Comparison of ENCODE assay signal across 13 mouse cellular contexts in genomic region chr13:73499893-73500604, GRCm38 (mm10). TPM values are rescaled to one million over a fixed set of nuclear protein-coding genes. Genes with fewer than 3 reads are reported as not detected.
DNase-seq lines count a peak whose midpoint lies in the region; ATAC-seq lines count a peak whose summit lies in the region.
"Had no signal": no experiment of that assay in that cellular context is flagged by ENCODE, and none has a peak within 500 bp of the region (broad histone marks: within the 10 kb centered on the region; RNA-seq: fewer than 3 reads in every experiment).

No protein-coding gene starts in this region.

- 81% methylated on average over 6 of the region's 6 CpGs for WGBS in hindbrain, embryonic 10.5 days
- 81% methylated on average over 6 of the region's 6 CpGs for WGBS in hindbrain, embryonic 14.5 days
- WGBS in neural tube, embryonic 15.5 days: 89% methylated on average over 6 of the region's 6 CpGs

- H3K4me3 ChIP-seq in hindbrain, embryonic 10.5 days: no peak overlapping the region
- H3K4me3 ChIP-seq in hindbrain, embryonic 14.5 days (replicated peaks; ENCODE audit: low read length): no peak overlapping the region
- no peak overlapping the region for H3K4me3 ChIP-seq in neural tube, embryonic 15.5 days (replicated peaks)
- H3K4me3 ChIP-seq: heart, adult 2 months; layer of hippocampus, adult 2 months had no signal

- peak overlapping the region; percentile 30; the same call in 1 of the 2 replicates for H3K27ac ChIP-seq in hindbrain, embryonic 10.5 days
- H3K27ac ChIP-seq in hindbrain, embryonic 14.5 days: no peak overlapping the region
- no peak overlapping the region for H3K27ac ChIP-seq in neural tube, embryonic 15.5 days (replicated peaks)
- H3K27ac ChIP-seq: heart, adult 2 months; layer of hippocampus, adult 2 months had no signal

- no peak for ATAC-seq in hindbrain, embryonic 14.5 days (ENCODE audit: low FRiP score)
- peak; percentile 81 for ATAC-seq in erythroid progenitor cell, adult 5-6 weeks (replicated peaks; ENCODE audit: low FRiP score, poor library complexity, severe bottlenecking)
- no peak for ATAC-seq in neural tube, embryonic 15.5 days (ENCODE audit: low FRiP score)

- no peaks in the 10 kb centered on the region for H3K4me1 ChIP-seq in hindbrain, embryonic 10.5 days (replicated peaks)
- no peaks in the 10 kb centered on the region for H3K4me1 ChIP-seq in hindbrain, embryonic 14.5 days (replicated peaks; ENCODE audit: control insufficient read depth, insufficient read depth, low read length)
- H3K4me1 ChIP-seq in neural tube, embryonic 15.5 days: no peaks in the 10 kb centered on the region

- H3K4me2 ChIP-seq in hindbrain, embryonic 14.5 days (replicated peaks): no peak overlapping the region
- H3K4me2 ChIP-seq in neural tube, embryonic 15.5 days: no peak overlapping the region

- H3K27me3 ChIP-seq in hindbrain, embryonic 10.5 days (ENCODE audit: insufficient read depth, poor library complexity, severe bottlenecking): no peaks in the 10 kb centered on the region
- H3K27me3 ChIP-seq in hindbrain, embryonic 14.5 days (ENCODE audit: control insufficient read depth, insufficient read depth, low read length): no peaks in the 10 kb centered on the region
- H3K27me3 ChIP-seq in neural tube, embryonic 15.5 days (replicated peaks): no peaks in the 10 kb centered on the region

- H3K9me3 ChIP-seq in hindbrain, embryonic 10.5 days: no peaks in the 10 kb centered on the region
- no peaks in the 10 kb centered on the region for H3K9me3 ChIP-seq in hindbrain, embryonic 14.5 days (ENCODE audit: control insufficient read depth, low read length)
- no peaks in the 10 kb centered on the region for H3K9me3 ChIP-seq in neural tube, embryonic 15.5 days (replicated peaks)

- H3K9ac ChIP-seq in hindbrain, embryonic 14.5 days: no peak overlapping the region
- no peak overlapping the region for H3K9ac ChIP-seq in neural tube, embryonic 15.5 days (replicated peaks)

- DNase-seq in hindbrain, embryonic 10.5 days (ENCODE audit: low spot score): no peak
- no peak for DNase-seq in hindbrain, embryonic 14.5 days (ENCODE audit: low spot score)
- DNase-seq in c-Kit-negative CD71-positive TER-119-positive erythroid progenitor cells, embryonic 14.5 days (ENCODE audit: low read depth, low spot score): peak; percentile 64
- DNase-seq in lung, postnatal 14 days: peak; percentile 22
- no peak for DNase-seq in urinary bladder, postnatal 25 days (ENCODE audit: low spot score)
- DNase-seq: right cerebral cortex, postnatal 25 days; thymus, postnatal 36 days had no signal

- peaks cover 82% of the 10 kb centered on the region for H3K36me3 ChIP-seq in hindbrain, embryonic 10.5 days
- H3K36me3 ChIP-seq in hindbrain, embryonic 14.5 days (replicated peaks; ENCODE audit: control insufficient read depth, insufficient read depth): peaks cover 81% of the 10 kb centered on the region
- peaks cover 67% of the 10 kb centered on the region for H3K36me3 ChIP-seq in neural tube, embryonic 15.5 days

RNA-seq across cellular contexts. Expression of gene Lpcat1, which starts 33.1 kb away (rescaled TPM):
- polyA plus RNA-seq in hindbrain, embryonic 10.5 days (2016; fragmentation: Nextera tagmentation; extraction: Ambion mirVana): 58.1 and 66.3 TPM in 2 replicates
- polyA plus RNA-seq in hindbrain, embryonic 14.5 days (2014; fragmentation: Nextera tagmentation; extraction: Ambion mirVana): 77.3 and 95.0 TPM in 2 replicates
- total RNA-seq in erythroid progenitor cell, adult 5-6 weeks (2015; ENCODE audit: low replicate concordance): 241 and 302 TPM in 2 replicates
- 359 and 488 TPM in 2 replicates for total RNA-seq in erythroid progenitor cell, adult 5-6 weeks (2017; ENCODE audit: low replicate concordance)
- 51.7 and 62.6 TPM in 2 replicates for polyA plus RNA-seq in neural tube, embryonic 15.5 days (2015; fragmentation: Nextera tagmentation; extraction: Ambion mirVana)

RNA-seq across cellular contexts. Expression of gene Slc6a3, which starts 36.5 kb away (rescaled TPM):
- polyA plus RNA-seq in hindbrain, embryonic 10.5 days (2016; fragmentation: Nextera tagmentation; extraction: Ambion mirVana): 0.05 and 0.10 TPM in 2 replicates
- 0.16 and 0.33 TPM in 2 replicates for polyA plus RNA-seq in hindbrain, embryonic 14.5 days (2014; fragmentation: Nextera tagmentation; extraction: Ambion mirVana)
- not detected in 2 replicates for total RNA-seq in erythroid progenitor cell, adult 5-6 weeks (2015; ENCODE audit: low replicate concordance)
- total RNA-seq in erythroid progenitor cell, adult 5-6 weeks (2017; ENCODE audit: low replicate concordance): 1.0 TPM in 1 of 2 replicates, not detected in the other
- polyA plus RNA-seq in neural tube, embryonic 15.5 days (2015; fragmentation: Nextera tagmentation; extraction: Ambion mirVana): 0.10 and 0.15 TPM in 2 replicates
- total RNA-seq: heart, adult 2 months; liver, adult 2 months had no signal
- polyA plus RNA-seq: embryonic facial prominence, embryonic 14.5 days; heart, adult 2 months; liver, adult 2 months had no signal

Comparison
In these comparisons a context has a peak if more than half of its experiments do, and no peak if none do; other contexts are left out.
1. DNase-seq: peak in c-Kit-negative CD71-positive TER-119-positive erythroid progenitor cells, embryonic 14.5 days (single experiment) and lung, postnatal 14 days (single experiment); none in hindbrain, embryonic 10.5 days (single experiment), hindbrain, embryonic 14.5 days (single experiment) and urinary bladder, postnatal 25 days (single experiment).